Mouse (Mus musculus) heart, adult 2 months (tissue): ENCODE results near the gene Med14.

Experiments used
- CTCF ChIP-seq: fragments of 200-600 bp; IDR thresholded peaks from 2 replicates; pipeline ENCODE4 v1.8.1; 2022; ENCODE audit warnings: antibody characterized with exemption, mild to moderate bottlenecking, moderate library complexity
- POLR2A ChIP-seq: fragments of 200-500 bp; IDR thresholded peaks from 2 replicates; pipeline ENCODE4 v1.6.1; 2011; ENCODE audit warnings: mild to moderate bottlenecking, low read depth, low read length, control low read depth; ENCODE audit not compliant: insufficient read depth

GRCm38 (mm10) chrX:12644976-12645375 is 116.9 kb downstream of the Med14 start:
- TF ChIP-seq CTCF = no peak
- TF ChIP-seq POLR2A = no peak
